Mouse (Mus musculus) urinary bladder, postnatal 4 days (tissue): Measurements from ENCODE around the gene Nat8f2.
"Not testable (repeated sequence)": the region's sequence is repeated elsewhere in the genome, so short reads cannot be mapped to it uniquely, and the experiment has no call there.

Source experiments
- DNase-seq, 2 experiments: peaks; one replicate each; pipeline ENCODE4 v3.0.0; 2021 to 2022; ENCODE audit warnings: low spot score in 2 of 2

The Nat8f2 gene

DNA sequence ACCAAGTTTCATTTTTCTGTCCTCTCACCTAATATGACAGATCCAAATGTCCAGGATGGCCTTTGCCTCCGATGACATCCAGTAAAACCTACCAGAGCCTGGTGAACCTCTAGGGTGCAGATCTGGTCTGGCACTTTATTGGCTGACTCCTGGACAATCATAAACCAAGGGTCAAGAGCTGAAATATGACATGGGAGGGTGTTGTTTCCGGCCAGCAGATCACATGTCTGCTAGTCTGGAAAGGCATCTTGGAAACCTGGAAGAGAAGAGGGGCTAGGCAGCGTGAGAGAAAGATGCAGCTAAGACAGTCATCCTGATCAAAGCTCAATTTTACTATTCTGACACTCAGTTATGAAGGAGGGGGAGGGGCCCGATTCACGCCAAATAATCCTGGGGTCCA is at the start of gene Nat8f2:
Nat8f2 (minus strand) TSS at position 153 of the 400 bp plus-strand sequence.
- DNase-seq = not testable (repeated sequence)

- DNase-seq = not testable (repeated sequence)
These were observed 49.4 kb upstream of the Nat8f2 start for GRCm38 (mm10) chr6:85918341-85918740.

DNA sequence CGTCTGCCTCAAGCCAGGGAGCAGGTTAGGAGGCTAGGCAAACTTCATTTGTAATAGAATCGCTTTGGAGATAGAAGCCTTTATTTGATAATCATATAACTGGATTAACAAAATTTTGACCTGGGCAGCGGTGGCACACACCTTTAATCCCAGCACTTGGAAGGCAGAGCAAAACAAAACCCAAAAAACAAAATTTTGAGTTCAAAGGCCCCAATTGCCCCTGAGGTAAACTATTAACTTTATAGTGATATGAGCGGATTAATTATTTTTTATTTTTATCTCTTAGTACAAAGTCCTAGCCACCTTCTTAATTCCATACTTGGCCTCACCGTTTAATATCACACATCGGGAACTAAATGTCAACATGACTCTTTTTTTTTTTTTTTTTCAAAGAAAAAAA is 47.6 kb upstream of the Nat8f2 start:
- no peak for DNase-seq

DNA sequence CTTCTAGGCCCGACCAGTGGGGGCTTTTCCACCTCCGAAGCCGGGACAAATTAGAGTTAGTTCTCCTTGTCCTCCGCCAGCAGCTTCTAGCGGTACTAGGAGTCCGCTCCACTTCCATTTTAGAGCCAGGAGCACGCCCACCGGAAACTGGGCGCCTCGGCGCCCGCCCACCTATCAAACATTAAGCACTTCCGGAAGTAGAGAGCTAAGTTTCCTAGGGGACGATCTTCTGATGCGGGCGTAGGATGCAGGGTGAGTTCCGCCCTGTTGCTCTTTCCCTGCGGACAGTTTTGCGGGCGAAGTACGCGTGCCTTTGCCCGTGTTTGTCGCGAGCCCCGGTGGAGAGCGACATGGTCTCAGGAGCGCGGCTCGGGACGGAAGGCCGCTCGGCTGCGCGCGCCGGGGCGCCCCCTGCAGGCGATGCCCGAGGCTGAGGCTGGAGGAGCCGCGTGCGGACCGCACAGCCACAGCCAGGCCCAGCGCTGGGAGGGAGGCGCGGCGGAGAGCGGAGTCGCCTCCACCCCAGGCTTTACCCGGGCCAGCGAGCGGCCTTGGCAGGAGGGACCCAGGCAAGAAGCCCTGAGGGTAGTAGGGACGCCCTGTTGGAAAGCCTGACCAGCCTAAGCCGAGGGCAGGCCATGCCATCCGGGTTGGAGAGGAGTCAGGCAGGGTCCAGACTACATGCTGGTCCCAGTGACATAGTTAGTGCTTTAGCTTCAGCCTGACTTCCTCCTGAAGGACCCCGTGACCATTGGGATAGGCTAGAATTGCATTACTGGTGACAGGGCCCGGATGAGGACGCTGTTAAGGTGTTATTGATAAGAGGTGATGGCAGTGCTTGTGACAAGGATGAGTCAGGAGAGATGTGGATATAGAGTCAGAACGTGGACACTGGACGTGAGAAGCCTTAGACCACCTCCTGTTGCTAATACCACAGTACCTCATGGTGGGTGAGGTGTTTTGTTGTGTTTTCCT is 46.9 kb upstream of the Nat8f2 start, which contains the start of gene Nat8f1:
Nat8f1 (minus strand) TSS at position 149 of the 975 bp plus-strand sequence.
- DNase-seq = peak; percentile 83 to 86

DNA sequence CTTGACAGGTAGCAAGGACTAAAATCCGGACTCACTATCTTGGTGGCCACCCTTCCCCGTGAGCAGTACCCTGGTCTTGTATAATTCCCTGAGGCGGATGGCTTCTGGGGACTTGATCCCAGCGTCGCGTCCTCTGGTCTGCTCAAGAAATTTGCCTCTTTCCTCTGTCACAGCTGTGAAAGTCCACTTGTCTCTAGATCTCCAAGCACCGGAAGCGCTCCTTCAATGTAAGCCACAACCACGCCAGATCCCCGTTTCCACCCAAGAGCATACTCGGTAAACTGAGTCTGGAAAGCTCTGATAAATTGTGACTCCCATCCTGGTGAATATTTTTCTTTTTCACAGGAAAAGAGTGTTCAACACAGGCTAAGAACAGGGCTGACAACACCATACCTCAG is 46.2 kb upstream of the Nat8f2 start:
- no peak for DNase-seq

- DNase-seq = no peak
These were observed 42.6 kb upstream of the Nat8f2 start, which contains the start of gene Tprkb for GRCm38 (mm10) chr6:85911587-85911986. Gene Tprkb (plus strand): TSS chr6:85911865.

- peak in 1 of 2 experiments; percentile 10 for DNase-seq
These were observed 40.7 kb upstream of the Nat8f2 start for GRCm38 (mm10) chr6:85909704-85910103.

GRCm38 (mm10) chr6:85908341-85908740 is 39.4 kb upstream of the Nat8f2 start:
- DNase-seq = peak in 1 of 2 experiments; percentile 40

- not testable (repeated sequence) for DNase-seq
These were observed 38.0 kb upstream of the Nat8f2 start for GRCm38 (mm10) chr6:85906911-85907351.

GRCm38 (mm10) chr6:85904642-85905061 is 35.7 kb upstream of the Nat8f2 start, which contains the start of gene Nat8f4:
Gene Nat8f4 (minus strand): TSS chr6:85904884.
- peak; percentile 53 to 73 for DNase-seq

GRCm38 (mm10) chr6:85902303-85902702 is 33.3 kb upstream of the Nat8f2 start:
- DNase-seq = no peak

GRCm38 (mm10) chr6:85898596-85899475 is 29.9 kb upstream of the Nat8f2 start:
- not testable (repeated sequence) for DNase-seq

DNA sequence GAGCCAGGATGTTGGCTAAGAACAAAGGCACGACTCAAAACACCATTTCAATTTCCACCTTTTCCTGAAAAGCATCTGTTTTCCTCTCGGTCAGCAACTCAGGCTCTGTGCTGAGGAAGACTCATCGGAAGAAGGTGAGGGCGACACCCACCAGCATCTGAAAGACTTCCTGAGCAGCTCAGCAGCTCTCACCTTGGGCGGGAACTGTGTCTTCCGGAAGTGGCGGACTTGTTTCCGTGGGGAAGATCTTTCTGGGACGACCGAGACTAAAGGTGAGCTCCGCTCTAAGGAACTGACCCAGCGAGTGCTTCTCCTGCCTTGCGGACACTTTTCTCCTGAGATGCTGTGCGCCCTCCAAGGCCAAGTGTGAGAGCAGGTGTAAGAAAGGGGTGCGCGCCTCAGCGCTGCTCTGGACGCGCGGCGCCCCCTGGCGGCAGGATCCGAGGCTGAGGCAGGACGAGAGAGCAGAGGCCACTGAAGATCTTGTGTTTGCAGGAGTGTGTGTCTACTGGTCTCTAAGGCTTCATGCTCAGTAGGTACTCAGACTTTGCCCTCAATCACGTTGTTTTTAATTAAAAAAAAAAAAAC is 26.2 kb upstream of the Nat8f2 start:
- peak in 1 of 2 experiments; percentile 54 for DNase-seq

- DNase-seq = no peak
These were observed 20.0 kb upstream of the Nat8f2 start for GRCm38 (mm10) chr6:85888961-85889360.

GRCm38 (mm10) chr6:85884311-85884710 is 15.4 kb upstream of the Nat8f2 start:
- no peak for DNase-seq

DNA sequence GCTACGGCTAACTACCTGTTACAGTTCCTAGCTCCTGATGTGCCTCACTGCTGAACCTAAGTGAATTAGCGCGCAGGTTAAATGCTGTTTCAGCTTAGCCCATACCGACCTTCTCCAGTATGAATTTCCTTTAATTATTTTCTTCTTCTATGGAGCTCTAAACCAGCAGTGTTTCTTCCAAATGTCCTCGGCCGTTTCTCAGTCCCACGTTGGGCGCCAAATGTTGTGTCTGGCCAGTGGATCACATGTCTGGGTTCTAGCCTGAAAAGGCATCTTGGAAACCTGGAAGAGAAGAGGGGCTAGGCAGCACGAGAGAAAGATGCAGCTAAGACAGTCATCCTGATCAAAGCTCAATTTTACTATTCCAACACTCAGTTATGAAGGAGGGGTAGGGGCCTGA is 14.3 kb upstream of the Nat8f2 start:
- DNase-seq = peak in 1 of 2 experiments; percentile 54

DNA sequence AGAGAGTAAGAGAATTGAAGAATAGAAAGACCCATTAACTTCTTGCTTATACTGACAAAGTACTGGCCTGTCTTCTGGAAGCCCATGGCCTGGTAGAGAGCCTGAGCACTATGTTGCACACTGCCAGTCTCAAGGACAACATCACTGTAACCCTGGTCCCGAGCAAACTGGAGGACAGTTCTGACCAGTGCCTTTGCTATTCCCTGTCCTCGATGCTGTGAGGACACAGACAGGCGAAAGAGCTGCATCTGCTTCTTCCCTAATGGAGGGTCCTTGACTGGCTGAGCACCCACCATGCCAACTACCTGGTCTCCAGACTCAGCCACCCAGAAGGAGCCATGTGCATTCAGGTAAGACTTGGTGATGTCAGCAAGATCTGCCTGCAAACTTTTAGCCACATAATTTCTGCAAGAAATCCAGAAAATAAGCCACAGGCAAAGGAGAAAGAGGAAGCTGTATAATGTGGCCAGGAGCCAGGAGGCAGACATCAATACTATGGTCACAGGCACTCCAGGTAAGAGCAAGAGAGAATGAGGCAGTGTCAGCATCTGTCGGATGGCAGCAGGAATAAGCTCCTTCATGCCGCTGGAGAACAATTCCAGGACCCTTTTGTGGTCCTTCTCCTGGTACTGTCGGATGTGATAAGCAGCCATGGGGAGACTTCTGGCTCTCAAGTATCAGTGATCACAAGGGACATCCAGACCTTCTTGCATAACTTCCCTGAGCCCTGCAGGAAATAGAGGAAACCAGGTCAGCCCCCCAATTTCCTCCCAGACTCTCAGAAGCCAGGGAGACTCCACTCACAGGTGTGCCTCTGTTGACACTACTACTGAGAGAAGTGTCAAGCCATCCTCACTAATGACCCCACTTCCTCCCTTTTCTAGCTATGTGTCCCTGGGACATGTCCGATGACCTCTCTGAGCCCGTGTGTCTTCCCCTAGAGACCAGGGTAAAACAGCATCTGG is 950 bp downstream of the Nat8f2 start:
- no peak for DNase-seq

GRCm38 (mm10) chr6:85866995-85867394 is 2.0 kb downstream of the Nat8f2 start:
- DNase-seq = not testable (repeated sequence)

GRCm38 (mm10) chr6:85866166-85866565 is 2.8 kb downstream of the Nat8f2 start:
- not testable (repeated sequence) for DNase-seq
